Mouse (Mus musculus) bone marrow, adult 2 months (tissue): Measurements from ENCODE around the gene Foxn3.

Source experiments
- CTCF ChIP-seq: fragments of 200-500 bp; IDR thresholded peaks from 2 replicates; pipeline ENCODE4 v1.5.1; 2011; ENCODE audit warnings: low read length, control low read depth; ENCODE audit not compliant: control insufficient read depth, insufficient read depth
- POLR2A ChIP-seq: fragments of 200-500 bp; IDR thresholded peaks from 2 replicates; pipeline ENCODE4 v1.6.1; 2011; ENCODE audit warnings: low read depth, mild to moderate bottlenecking, control low read depth, low read length, borderline replicate concordance; ENCODE audit not compliant: control insufficient read depth

- TF ChIP-seq CTCF (no peak), POLR2A (no peak)
These were observed 377.1 kb downstream of the Foxn3 start for GRCm38 (mm10) chr12:99186239-99186638.
